Mouse (Mus musculus) stomach, postnatal 0 days (tissue): ENCODE data around the gene Gm8113. TPM values are rescaled to one million over a fixed set of nuclear protein-coding genes. Genes with fewer than 3 reads are reported as not detected.
"Not testable (repeated sequence)": the region's sequence is repeated elsewhere in the genome, so short reads cannot be mapped to it uniquely, and the experiment has no call there.

Experiments
- ATAC-seq: fragments of 200-750 bp; cut with Nextera tagmentation; 2 replicates; pipeline ENCODE4 v1.8.0; 2017; ENCODE audit not compliant: low FRiP score, low TSS enrichment
- DNase-seq: peaks from one replicate; pipeline ENCODE4 v3.0.0-alpha.2; 2016; ENCODE audit warnings: low spot score
- H3K27ac ChIP-seq: fragments of 300-500 bp; sonication (generic); replicated peaks from 2 replicates; pipeline ENCODE4 v1.5.1; 2014; ENCODE audit warnings: mild to moderate bottlenecking, control low read depth
- H3K27me3 ChIP-seq: fragments of 300-500 bp; sonication (generic); 2 replicates; pipeline ENCODE4 v1.6.1; 2014; ENCODE audit warnings: low read length; ENCODE audit not compliant: control insufficient read depth, insufficient read depth
- H3K36me3 ChIP-seq: fragments of 300-500 bp; sonication (generic); 2 replicates; pipeline ENCODE4 v1.6.1; 2014; ENCODE audit warnings: low read length, mixed read lengths; ENCODE audit not compliant: control insufficient read depth, insufficient read depth
- H3K4me1 ChIP-seq: fragments of 300-500 bp; sonication (generic); replicated peaks from 2 replicates; pipeline ENCODE4 v1.6.1; 2014; ENCODE audit warnings: antibody characterized with exemption; ENCODE audit not compliant: control insufficient read depth, insufficient read depth
- H3K4me2 ChIP-seq: fragments of 300-500 bp; sonication (generic); replicated peaks from 2 replicates; pipeline ENCODE4 v1.6.1; 2014; ENCODE audit warnings: low read depth, mild to moderate bottlenecking, control low read depth, moderate library complexity
- H3K4me3 ChIP-seq: fragments of 300-500 bp; sonication (generic); 2 replicates; pipeline ENCODE4 v1.5.1; 2014; ENCODE audit warnings: low read depth, low read length, control low read depth
- H3K9ac ChIP-seq: fragments of 300-500 bp; sonication (generic); 2 replicates; pipeline ENCODE4 v1.6.1; 2014; ENCODE audit warnings: mild to moderate bottlenecking, low read length, control low read depth, mixed read lengths
- H3K9me3 ChIP-seq: fragments of 300-500 bp; sonication (generic); 2 replicates; pipeline ENCODE4 v1.6.1; 2016; ENCODE audit warnings: low read length; ENCODE audit not compliant: control insufficient read depth
- CTCF ChIP-seq: IDR thresholded peaks from 2 replicates; pipeline ENCODE4 v1.5.1; 2016; ENCODE audit warnings: antibody characterized with exemption, low read depth, mild to moderate bottlenecking, moderate library complexity
- WGBS: fragments of 180-500 bp; shearing (Covaris S2); extraction: QIAGEN DNeasy Blood & Tissue Kit; methylation state at CpG from one replicate; pipeline ENCODE4 v1.1.7; 2014; 5-methylcytosine and 5-hydroxymethylcytosine counted together
- polyA plus RNA-seq: library from polyadenylated mRNA; unstranded; fragments of >200 nt; fragmentation: Nextera tagmentation; extraction: Ambion mirVana; gene quantifications from 2 replicates; pipeline ENCODE4 v1.2.1, GENCODE M21; 2015

The Gm8113 gene
- polyA plus RNA-seq, 1 experiment from 2014 or later = 3.2 TPM

DNA sequence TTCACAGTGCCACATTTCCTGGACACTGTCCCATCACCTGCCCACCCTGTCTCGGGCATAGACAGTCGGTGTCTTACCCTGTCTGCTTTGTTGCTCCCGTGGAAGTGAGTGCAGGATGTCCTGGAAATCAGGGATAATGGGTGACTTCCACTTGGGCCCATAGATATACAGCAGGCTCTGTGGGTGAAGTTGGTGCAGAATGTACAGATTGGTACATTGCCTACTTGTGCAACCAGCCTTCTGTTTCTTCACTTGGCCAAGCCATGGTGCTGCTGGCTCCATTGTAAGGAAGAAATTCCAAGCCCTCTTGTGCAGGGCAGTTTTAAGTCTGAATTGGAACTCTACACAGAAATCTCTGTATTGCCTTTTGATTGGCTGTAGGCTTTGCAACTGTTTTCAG lies 1.7 kb upstream of the Gm8113 start, which contains the start of gene Ear10:
Gene Ear10, minus strand, starts transcription at position 101 of the 400 bp plus-strand sequence.
- WGBS = 76% methylated on average over 3 of the region's 3 CpGs

DNA sequence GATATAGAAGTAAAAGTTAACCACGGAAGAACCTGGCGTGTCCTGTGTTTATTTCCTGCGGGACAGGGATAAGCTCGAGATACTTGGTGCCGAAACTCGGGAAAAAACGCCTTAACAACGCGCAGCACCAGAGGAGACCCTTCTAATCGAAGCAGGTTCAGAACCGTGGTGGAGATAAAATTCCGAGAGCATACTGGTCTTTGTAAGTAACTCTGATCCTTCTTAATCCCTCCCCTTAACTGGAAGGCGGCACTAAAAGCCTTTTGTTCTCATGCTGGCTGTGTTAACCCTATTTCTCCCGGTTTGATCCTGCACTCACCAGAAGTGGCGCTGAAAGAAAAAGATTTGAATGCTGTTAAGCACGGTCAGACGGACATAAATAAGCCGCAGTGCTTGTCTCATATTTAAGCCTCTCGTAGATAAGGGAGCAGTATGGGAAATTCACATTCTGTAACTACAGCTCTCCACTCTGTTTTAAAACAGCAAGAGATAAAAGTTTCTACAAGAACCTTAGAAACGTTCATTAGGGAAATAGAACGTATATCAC lies 287 bp downstream of the Gm8113 start:
- H3K9ac ChIP-seq = peak overlapping the region; percentile 51
- ATAC-seq (peak; percentile 70; the same call in 1 of the 2 replicates), DNase-seq (peak; percentile 36)
- H3K36me3 ChIP-seq, H3K9me3 ChIP-seq, H3K27me3 ChIP-seq, H3K4me1 ChIP-seq: not testable (repeated sequence)
- peak overlapping the region; percentile 76 for H3K27ac ChIP-seq
- H3K4me2 ChIP-seq = peak overlapping the region; percentile 53
- peak overlapping the region; percentile 48 for H3K4me3 ChIP-seq
- WGBS = 4% methylated on average over 21 of the region's 21 CpGs

More for the DNA sequence above, 1.7 kb upstream of the Gm8113 start, which contains the start of gene Ear10:
- ATAC-seq, H3K36me3 ChIP-seq, H3K4me3 ChIP-seq, H3K27me3 ChIP-seq, H3K9ac ChIP-seq, H3K9me3 ChIP-seq, DNase-seq, H3K27ac ChIP-seq, H3K4me1 ChIP-seq, H3K4me2 ChIP-seq: not testable (repeated sequence)

DNA sequence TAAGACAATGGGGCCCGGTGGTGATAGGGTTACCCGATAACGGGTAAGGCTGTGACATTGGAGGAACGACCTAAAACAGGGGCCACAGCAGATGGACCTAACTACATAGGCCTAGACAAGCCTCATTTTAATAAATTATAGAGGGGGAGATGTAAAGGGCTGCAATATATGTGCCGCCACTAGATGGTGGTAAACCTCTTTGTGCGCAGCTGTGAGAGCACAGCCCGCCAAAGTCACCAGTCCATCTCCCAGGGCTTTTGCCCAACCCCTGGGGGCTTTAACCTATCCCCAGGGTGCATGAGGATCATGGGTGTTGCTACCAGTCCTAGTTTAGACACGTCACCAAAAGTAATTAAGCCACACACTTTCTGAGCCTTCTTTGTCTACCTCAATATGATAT lies 7.8 kb downstream of the Gm8113 start:
- TF ChIP-seq CTCF = peak; percentile 75
- not testable (repeated sequence) for H3K4me2 ChIP-seq, H3K36me3 ChIP-seq, H3K4me1 ChIP-seq, H3K9me3 ChIP-seq, H3K9ac ChIP-seq, ATAC-seq, H3K27me3 ChIP-seq, H3K27ac ChIP-seq, H3K4me3 ChIP-seq
- peak; percentile 47 for DNase-seq
- WGBS = 17% methylated on average over 8 of the region's 8 CpGs

DNA sequence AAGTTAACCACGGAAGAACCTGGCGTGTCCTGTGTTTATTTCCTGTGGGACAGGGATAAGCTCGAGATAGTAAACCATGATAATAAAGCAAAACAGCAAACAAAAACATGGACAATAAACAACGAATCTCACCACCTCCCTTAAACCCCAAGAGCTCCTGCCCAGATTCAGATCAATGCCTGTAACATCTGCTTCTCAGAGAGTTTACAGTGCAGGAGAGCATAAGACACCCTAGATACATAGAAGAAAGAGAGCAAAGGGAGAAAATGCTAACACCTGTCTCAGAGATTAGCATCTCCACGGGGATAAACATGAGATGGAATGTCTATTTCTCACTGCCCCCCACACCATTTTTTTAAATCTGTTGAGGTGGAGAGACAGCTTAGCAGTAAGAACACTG lies 8.2 kb downstream of the Gm8113 start:
- H3K4me2 ChIP-seq, H3K9ac ChIP-seq, H3K27me3 ChIP-seq, ATAC-seq, H3K27ac ChIP-seq, H3K9me3 ChIP-seq, DNase-seq, H3K4me3 ChIP-seq, H3K36me3 ChIP-seq, H3K4me1 ChIP-seq: not testable (repeated sequence)
- WGBS = 48% methylated on average over 5 of the region's 5 CpGs

DNA sequence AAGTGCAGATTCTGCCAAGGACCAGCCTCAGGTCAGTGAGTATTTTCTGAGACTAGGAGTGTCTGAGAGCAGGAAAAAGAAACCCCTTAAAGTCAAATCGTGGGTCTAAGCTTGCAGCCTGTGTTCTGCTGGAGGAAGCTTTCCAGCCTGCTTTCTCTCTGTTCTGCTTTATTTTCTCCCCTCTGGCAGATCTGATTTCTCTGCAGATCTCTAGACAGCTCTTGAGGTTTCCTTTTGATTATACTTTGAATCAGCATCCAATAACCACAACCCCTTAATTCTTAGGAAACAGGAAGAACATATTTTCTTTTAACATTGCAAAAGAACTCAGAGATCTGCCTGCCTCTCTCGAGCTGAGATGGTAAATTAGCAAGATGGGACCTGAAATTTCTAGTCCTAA lies 28.2 kb downstream of the Gm8113 start:
- not testable (repeated sequence) for H3K27ac ChIP-seq, H3K9ac ChIP-seq, H3K4me1 ChIP-seq, H3K27me3 ChIP-seq, DNase-seq, H3K36me3 ChIP-seq, H3K4me3 ChIP-seq, H3K4me2 ChIP-seq, ATAC-seq, H3K9me3 ChIP-seq
- WGBS = 41% methylated on average over 2 of the region's 2 CpGs

DNA sequence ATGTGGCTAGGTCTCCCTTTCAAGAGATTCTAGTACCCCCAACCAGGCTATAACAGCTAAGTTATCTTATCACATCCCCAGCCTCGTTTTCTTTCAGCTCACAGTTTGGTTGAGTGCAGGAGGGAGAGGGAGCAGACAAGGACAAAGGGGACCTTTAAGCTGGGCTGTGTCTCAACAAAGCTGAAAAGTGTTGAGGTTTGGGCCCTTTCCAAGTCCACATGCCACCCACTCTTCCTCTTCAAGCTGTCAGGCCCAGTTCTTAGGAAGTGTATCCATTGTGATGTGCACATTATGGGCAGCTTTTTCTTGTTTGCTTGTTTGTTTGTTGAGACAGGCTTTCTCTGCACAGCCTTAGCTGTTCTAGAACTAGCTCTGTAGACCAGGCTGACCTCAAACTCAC lies 29.9 kb downstream of the Gm8113 start:
- not testable (repeated sequence) for H3K4me3 ChIP-seq, DNase-seq, H3K4me2 ChIP-seq, H3K27ac ChIP-seq, H3K9ac ChIP-seq, ATAC-seq, H3K4me1 ChIP-seq, H3K27me3 ChIP-seq, H3K9me3 ChIP-seq, H3K36me3 ChIP-seq
- no CpG with 5 or more reads among the region's 1 CpGs for WGBS

DNA sequence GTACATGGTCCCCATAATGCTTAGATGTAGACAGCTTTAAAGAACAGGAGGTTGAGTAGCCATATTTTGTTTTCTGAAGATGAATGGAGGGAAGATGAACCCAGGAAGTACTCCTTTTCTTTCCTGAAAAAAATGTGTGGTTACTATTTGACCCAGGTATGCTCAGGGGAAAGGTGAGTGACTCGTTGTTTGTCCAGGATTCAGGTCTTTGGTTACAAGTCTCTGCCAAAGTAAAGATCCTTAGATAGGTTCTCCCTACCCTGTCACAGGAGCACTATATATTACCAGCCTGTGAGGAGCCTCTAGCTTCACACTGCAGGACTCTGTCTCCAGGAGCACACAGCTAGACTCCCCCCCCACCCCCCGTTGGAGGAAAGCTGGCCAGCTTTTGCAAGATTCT lies 31.6 kb downstream of the Gm8113 start, which contains the start of gene Ang5:
Gene Ang5, plus strand, starts transcription at position 301 of the 400 bp plus-strand sequence.
- not testable (repeated sequence) for DNase-seq, H3K9ac ChIP-seq, H3K27ac ChIP-seq, H3K4me1 ChIP-seq, H3K27me3 ChIP-seq, H3K9me3 ChIP-seq, ATAC-seq, H3K4me3 ChIP-seq, H3K36me3 ChIP-seq, H3K4me2 ChIP-seq
- WGBS = no CpG with 5 or more reads among the region's 2 CpGs

Other genes starting within 250 kb of the Gm8113 start
- gene Gm8165, start 248.2 kb upstream of the Gm8113 start, polyA plus RNA-seq = not detected in 2 replicates
- gene Gm7324, start 227.6 kb upstream of the Gm8113 start, polyA plus RNA-seq = 0.55 and 0.74 TPM in 2 replicates
- gene Gm16506, start 197.9 kb upstream of the Gm8113 start, polyA plus RNA-seq = not detected in 2 replicates
- not detected in 2 replicates for gene Gm6526, start 177.5 kb upstream of the Gm8113 start, polyA plus RNA-seq
- not detected in 2 replicates for gene Gm8180, start 140.6 kb upstream of the Gm8113 start, polyA plus RNA-seq
- 0.41 and 0.67 TPM in 2 replicates for gene Ear1, start 49.9 kb upstream of the Gm8113 start, polyA plus RNA-seq
- gene Ear10, start 1.8 kb upstream of the Gm8113 start, polyA plus RNA-seq = not detected in 2 replicates
- gene Ang5, start 31.7 kb downstream of the Gm8113 start, polyA plus RNA-seq = not detected in 2 replicates
- gene Ang6, start 76.9 kb downstream of the Gm8113 start, polyA plus RNA-seq = not detected in 2 replicates
- gene Ear2, start 177.3 kb downstream of the Gm8113 start, polyA plus RNA-seq = 0.15 TPM in 1 of 2 replicates, not detected in the other
- not detected in 2 replicates for gene Gm3327, start 198.5 kb downstream of the Gm8113 start, polyA plus RNA-seq